Mouse (Mus musculus) liver, adult 2 months (tissue): Measurements from ENCODE around the gene Smpd2.

ENCODE experiments used
- CTCF ChIP-seq: fragments of 200-500 bp; IDR thresholded peaks from 2 replicates; pipeline ENCODE4 v1.5.1; 2011; ENCODE audit warnings: low read depth, low read length, control low read depth
- POLR2A ChIP-seq: fragments of 200-500 bp; IDR thresholded peaks from 2 replicates; pipeline ENCODE4 v1.6.1; 2011; ENCODE audit warnings: low read length, control low read depth; ENCODE audit not compliant: insufficient read depth; ENCODE audit errors: extremely low read depth

DNA sequence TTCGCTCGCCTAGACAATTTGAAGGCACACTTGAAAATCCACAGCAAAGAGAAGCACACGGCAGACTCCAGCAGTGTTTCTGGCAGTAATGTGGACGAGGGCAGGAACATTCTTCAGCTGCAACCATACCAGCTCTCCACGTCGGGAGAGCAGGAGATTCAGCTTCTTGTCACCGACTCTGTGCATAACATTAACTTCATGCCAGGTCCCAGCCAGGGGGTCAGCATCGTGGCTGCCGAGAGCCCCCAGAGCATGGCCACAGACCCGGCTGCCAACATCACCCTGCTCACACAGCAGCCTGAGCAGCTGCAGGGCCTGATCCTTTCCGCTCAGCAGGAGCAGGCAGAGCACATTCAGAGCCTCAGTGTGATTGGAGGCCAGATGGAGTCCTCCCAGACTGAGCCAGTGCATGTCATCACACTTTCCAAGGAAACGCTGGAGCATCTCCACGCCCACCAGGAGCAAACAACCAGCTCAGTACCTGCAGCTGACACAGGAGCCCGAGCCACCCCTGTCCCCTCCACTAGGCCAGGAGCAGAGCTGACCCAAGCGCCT lies 25.7 kb downstream of the Smpd2 start:
- TF ChIP-seq CTCF = no peak
- no peak for TF ChIP-seq POLR2A
